Mouse (Mus musculus) spleen, postnatal 10 days (tissue): Measurements from ENCODE around the gene Tuba3a.
"Not testable (repeated sequence)": the region's sequence is repeated elsewhere in the genome, so short reads cannot be mapped to it uniquely, and the experiment has no call there.

Experiments used
- DNase-seq, 2 experiments: peaks; one replicate each; pipeline ENCODE4 v3.0.0; 2021 to 2022; ENCODE audit warnings: low spot score in 2 of 2

The Tuba3a gene

DNA sequence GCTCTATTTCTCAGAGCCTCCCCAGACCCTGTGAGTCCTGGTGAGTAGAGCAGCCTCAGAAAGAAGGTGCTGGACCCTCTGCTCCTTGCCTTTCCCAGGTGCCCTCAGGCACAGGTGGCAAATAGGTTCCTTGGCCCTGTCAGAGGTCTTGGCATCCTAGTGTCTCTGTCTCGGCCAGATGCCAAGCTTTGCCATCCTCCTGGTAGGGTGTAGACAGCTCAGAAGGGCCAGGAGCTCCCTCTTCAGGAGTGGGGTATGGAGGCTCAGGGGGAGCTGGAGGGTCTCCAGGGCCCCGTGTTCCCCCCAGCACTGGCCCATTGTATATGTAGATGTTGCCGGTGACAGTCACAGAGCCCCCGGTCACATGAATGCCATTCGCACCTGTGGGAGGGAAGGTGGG lies 21.2 kb upstream of the Tuba3a start:
- DNase-seq: no peak

DNA sequence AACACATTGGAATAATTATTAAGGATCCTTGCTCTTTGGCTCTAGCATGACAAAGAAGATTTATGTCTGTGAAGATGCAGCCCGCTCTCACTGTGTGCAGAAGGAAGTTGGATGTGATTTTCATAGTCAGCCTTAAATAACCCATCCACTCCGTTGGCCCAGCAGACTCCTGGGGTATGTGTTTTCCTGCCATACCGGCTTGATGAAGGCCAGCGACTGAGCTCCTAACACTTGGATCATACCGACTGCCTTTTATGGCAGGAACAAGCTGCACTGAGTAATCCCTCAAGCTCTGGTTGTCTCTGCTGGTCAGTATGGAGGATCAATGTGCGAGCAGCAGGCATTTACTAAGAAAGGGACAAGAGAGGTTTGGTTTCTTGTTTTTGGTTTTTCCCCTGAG lies 19.6 kb upstream of the Tuba3a start:
- DNase-seq: no peak

DNA sequence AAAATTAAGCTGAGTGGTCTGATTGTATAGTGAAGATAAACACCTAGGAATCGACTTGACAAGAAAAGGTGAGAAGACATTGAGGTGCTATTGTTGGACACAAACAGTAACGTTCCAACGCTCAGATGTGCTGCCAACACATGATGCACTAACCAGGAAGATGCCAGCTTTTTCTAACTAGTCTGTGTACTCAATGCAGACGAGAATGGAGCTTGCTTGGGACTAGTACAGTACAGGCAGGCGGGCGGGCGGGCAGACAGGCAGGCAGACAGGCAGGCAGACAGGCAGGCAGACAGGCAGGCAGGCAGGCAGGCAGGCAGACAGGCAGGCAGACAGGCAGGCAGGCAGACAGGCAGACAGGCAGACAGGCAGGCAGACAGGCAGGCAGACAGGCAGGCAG lies 18.6 kb upstream of the Tuba3a start:
- not testable (repeated sequence) for DNase-seq

DNA sequence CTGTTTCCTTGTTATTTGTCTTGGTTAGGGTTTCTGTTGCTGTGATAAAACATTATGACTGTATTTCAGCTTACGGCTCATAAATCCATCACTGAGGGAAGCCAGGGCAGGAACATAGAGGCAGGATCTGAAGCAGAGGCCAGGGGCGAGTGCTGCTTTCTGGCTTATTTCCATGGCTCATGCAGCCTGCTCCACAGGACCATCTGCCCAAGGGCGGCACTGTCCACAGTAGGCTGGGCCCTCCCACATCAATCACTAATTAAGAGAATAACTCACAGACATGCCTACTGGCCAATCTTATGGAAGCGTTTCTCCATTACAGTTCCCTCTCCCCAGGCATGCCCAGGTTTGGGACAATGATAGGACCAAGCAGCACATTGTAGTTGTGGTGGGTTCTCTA lies 17.4 kb upstream of the Tuba3a start:
- no peak for DNase-seq

DNA sequence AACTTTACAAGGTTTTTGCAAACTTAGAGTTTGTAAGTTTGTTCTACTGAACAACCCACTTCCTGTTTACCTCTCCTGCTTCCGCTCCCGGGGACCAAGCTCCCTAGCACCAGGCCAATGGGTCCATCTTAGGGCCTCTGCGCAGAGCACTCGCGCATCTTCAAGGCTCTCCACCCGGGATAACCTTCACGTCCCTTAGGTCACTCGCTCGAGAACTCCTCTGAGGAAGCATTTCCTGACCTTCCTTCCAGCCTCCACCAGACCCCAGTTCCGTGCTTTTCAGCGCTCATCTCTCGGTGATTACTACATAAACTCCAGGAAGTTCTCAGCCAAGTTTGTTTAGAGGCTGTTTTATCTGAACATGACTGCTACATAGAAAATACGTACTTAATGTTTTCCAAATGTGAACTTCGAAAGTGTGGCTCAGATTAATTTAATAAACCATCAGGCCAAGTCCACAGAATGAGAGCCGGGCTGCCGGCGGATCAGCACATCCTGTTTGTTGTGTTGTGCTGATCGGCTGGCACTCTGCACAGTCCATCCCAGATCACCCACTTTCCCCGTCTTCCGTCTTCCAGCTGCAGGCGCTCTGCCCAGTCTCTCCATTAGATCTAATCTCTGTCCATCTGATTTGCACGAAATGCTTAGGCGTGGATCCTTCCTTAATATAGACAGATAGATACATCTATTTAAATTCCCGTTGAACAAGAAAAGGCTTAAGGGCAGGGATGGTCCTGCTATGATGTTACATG lies 16.6 kb upstream of the Tuba3a start:
- no peak for DNase-seq

DNA sequence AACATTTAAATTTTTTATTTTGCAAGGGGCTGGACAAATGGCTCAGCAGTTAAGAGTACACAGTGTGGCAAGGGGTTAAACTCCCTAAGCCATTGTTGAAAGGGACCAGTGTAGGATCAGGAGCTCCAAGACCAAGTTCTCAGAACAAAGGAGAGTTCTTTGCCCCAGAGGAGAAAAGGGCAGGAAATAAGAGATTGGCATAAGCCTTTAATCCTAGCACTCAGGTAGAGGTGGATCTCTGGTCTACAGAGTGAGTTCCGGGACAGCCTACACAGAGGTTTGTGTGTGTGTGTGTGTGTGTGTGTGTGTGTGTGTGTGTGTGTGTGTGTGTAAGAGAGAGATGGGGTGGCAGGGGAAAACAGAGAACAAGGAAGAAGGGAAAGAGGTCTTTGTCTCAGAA lies 15.1 kb upstream of the Tuba3a start:
- DNase-seq: no peak

DNA sequence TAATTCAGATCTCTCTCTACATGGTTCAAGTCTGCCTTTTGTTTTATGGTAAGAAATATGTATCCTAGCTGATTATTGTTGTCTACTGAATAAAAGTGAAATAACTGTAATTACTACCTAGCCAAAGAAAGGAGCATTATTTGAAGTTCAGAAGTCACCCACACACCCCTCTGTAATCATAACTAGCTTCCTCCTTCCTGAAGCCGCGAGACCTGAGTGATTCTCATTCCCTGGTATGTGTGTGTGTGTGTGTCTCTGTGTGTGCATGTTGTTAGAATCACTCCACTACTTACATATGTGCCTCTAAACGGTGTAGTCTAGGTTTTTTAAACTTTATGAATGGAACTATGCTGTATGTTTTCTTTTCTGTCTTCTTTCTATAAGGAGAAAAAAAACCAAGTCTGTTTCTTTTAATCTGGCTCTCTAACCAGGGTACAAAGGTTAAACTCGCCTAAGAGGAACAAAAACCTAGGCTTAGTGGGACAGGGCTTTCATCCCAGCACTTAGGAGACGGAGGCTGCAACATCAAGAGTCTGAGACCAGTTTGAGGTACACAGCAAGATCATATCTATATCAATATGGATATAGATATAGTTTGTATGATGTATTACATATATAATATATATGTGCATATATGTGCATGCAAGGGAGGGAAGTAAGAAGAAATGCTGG lies 11.4 kb upstream of the Tuba3a start:
- DNase-seq: no peak

DNA sequence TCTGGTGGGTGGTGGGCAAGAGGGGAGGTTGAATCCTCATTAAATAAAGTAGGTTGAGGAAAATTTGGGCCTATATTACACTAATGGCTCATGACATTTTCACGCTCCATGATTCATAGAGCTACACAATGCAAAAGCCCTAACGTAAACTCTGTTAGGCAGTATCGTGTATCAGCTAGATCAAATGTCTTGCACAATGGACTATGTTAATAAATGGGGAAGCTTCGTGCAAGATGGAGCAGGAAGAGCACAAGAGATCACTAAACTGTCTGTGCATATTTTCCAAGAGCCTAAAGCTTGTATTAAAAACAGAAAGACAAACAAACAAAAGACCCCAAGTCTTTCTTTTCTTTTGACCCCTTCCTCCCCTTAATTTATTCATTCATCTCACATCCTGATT lies 8.2 kb upstream of the Tuba3a start:
- no peak for DNase-seq

DNA sequence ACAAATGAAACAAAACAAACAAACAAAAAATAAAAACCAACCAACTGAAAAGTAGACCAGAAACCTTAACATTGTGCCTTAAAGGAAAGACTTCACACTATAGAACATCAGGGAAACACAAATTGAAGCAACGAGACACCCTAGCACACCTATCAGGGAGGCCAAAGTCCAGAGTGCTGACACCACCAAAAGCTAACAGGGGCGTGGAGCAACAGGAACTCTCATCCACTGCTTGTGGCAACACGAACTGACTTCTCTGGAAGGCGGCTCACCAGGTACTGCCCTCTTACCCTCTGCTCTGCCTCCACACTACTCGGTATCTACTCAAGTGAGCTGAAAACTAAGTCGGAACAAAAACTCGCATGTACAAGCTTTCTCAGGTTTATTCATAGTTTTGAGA lies 6.4 kb upstream of the Tuba3a start:
- DNase-seq: no peak

DNA sequence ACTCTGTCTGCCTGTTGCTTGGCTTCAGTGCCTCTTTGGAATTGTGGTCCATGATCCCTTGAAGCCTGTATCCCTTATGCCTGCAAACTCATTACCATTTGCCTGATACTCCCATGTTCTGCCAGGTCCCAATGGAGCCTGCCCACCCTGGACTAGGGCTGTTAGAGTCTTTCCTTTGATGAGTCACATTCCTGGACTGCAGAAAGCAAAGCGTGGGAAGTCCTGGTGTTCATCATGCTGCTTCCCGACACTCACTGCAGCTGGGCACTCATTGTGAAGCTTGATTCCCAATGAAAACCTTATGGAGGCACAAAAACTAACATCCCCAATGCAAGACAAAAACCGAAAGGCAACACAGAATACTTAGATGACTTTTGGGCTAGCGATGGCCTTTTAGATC lies 5.5 kb upstream of the Tuba3a start:
- no peak for DNase-seq

DNA sequence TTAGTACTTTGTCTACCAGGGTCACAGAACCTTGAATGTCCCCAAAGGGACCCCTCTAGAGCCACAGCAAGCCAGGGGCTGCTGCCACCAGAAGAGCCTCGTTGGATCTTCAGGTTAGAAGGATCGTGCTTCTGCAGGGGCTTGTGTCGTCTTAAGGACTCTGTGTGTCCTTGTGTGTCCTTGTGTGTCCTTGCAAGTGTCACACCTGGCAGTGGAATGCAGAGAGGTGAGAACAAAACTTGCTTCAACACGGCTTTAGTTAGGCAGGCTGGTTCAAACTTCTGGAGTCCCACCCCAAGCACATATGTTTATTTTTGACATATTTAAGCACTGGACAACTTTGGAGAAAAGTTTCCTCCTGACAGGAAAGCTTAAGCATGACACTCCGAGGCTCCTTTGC lies 2.9 kb upstream of the Tuba3a start:
- DNase-seq: no peak

DNA sequence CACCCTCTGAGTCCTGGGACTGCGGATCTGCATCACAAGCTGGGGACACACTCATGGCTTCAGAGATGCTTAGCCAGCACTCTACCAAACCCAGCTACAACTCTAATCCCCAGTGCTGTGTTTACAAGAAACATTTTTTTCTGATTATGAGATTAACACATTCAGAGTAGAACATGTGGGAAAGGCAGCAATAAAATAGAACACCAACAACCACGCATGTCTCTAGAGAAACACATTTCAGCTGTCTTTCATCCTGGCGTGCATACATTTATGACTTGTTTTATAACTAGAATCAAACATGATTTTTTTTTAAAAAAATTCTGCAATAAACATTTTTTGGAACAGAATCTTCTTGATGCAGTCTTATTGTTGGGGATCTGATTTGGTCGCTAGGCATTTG lies 1.1 kb upstream of the Tuba3a start:
- no peak for DNase-seq

DNA sequence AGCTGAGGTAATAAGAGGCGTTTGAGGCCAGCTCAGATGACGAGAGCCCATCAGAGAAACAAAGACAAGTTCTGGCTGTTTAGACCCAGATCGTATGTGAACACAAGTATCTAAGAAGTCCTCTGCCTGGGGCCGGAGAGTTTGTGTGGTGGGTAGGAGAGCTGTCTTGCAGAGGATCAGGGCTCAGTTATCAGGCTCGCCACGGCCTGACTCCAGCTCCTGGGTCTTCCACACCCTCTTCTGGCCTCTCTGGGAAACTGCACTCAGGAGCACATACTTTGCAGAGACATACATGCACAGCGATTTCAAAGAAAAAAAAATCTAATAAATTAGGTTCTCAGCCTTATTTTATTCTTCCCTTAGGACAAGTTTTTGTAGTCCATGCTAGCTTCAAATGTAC lies 1.1 kb downstream of the Tuba3a start:
- no peak for DNase-seq

DNA sequence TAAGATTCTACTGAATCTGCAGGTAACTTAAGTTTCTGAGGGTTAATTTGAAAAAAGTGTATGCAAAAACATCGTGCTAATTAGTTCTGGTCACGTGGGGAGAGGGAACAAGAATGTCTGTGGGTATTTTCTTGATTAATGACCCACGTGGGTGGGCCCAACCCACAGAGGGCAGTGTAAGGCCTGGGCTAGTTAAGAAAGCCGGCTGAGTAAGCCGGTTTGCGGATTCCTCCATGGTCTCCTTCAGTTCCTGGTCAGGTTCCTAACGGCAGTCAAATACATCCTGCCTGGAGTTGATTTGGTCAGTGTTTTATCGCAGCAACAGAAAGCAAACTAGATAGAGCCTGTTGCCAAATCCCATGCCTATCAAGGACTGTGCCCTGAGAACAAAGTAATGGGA lies 1.6 kb downstream of the Tuba3a start:
- DNase-seq: no peak

DNA sequence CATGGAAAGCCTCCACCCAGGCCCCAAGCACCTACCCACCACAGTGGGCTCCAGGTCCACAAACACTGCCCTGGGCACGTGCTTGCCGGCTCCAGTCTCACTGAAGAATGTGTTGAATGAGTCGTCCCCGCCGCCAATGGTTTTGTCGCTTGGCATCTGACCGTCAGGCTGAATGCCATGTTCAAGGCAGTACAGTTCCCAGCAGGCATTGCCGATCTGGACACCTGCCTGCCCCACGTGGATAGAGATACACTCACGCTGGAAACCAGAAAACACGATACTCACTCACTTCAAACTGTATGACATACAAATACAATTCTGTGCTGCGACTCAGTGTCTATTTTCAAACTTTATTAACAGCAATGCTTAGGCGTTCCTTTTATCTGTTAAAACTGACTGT lies 3.1 kb downstream of the Tuba3a start:
- DNase-seq: not testable (repeated sequence)

DNA sequence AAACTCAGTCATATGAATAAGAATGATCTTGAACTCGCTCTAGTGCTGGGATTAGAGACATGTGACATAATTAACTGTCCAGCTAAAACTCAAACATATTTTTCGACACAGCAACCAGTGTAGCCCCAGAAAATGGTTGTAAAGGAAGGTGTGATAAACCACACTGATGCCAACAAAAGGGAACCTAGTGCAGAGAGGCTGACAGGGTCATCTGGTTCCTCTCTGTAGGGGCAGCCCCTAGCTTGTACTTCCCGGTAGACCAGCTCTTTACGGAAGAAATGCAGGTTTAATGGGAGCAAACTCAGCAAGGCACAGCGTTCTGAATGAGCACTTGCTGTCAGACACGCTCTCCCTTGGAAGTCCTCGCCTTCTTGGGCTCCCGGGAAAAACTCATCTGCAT lies 6.1 kb downstream of the Tuba3a start:
- no peak for DNase-seq

DNA sequence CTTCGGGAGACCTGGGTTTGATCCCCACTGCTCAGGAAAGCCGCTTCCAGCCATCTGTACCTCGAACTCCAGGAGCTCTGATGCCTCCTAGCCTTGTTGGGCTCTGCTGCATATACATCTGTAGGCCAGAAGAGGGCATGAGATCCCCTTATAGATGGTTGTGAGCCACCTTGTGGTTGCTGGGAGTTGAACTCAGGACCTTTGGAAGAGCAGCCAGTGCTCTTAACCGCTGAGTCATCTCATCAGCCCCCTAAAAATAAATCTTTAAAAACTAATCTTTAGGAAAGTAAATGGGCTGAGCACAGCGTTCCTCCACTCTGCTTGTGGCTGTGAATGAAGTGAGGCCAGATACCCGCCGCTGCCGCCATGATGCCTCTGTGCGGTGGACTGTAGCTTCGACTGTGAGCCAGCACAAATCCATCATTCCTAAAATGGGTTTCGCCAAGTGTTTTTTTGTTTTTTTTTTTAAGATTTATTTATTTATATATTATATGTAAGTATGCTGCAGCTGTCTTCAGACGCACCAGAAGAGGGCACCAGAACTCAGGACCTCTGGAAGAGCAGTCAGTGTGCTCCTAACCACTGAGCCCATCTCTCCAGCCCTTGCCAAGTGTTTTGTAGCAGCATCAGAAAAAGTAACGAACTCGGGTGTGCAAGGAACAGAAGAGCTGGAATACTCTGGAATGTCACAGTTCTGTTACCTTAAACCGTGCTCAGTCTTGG lies 10.8 kb downstream of the Tuba3a start:
- DNase-seq: peak in 1 of 2 experiments; percentile 50

DNA sequence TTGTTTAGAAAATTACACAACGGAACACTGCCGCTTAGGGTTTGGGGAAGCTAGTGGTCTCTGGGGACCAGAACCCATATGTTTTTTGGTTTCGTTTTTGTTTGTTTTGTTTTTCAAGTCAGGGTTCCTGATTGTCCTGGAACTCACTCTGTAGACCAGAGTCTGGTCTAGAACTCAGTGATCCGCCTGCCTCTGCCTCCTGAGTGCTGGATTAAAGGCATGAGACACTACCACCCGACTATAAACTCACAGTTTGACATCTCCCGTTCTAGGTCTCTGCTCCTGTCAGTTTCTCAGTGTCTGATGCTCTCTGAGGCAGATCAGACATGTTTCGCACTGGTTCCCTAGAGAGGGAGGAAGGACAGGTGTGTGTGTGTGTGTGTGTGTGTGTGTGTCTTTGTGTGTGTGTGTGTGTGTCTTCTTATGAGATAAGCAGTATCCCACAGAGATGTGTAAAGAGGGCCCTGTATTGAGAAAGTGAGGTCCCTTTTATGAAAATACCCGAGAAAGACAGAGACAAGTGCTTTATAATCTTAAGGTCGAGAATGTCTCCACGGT lies 13.5 kb downstream of the Tuba3a start:
- DNase-seq: peak in 1 of 2 experiments; percentile 32

DNA sequence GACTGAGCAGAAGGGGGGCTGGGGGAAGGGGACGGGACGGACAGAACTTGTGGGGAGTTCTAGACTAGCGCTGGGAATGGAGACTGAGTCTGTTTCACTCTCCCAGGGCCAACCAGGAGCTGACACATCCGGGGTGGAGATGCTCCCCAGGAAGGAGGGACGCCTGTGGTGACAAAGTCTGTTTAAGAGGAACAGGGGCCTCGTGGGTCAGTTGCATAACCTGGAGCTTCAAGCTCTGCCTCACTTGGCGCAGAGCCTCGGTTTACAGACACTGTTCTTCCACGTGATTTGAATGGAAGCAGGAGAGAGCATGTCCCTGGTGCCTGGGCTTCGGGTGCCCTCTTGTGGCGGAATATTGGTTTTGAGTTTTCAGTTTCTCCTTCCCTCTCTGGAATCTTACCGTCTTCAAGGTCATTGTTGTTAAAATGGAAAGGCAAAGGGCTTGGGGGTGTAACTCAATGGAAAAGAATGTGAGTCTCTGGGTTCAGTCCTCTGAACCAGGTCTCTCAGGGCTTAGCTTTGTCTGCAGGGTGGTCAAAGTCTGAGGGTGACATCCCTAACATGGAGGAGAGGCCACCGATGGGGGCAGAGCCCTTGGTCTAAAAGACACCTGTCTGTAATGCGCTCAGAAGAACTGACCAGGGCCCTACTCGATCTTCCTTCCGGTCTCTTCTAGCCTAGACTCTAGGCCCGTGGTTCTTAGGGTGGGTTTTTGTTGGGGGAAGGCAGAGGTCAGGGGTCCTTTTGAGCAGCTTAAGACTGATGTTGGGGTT lies 14.2 kb downstream of the Tuba3a start:
- DNase-seq: peak; percentile 65 to 88

DNA sequence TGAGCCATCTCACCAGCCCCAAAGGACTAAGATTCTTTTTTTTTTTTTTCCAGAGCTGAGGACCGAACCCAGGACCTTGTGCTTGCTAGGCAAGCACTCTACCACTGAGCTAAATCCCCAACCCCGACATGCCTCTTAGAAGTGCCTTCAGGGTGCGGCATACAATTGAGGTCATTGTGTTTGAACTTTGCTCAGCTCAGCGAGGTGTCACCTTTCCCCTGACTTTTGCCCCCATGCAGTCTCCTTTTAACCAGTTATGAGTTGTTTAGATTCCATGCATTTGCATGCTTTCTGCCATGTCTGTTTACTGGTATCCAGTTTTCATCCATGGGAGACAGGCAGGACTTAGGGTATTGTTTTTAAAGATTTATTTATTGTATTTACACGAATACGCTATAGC lies 17.0 kb downstream of the Tuba3a start:
- DNase-seq: no peak

DNA sequence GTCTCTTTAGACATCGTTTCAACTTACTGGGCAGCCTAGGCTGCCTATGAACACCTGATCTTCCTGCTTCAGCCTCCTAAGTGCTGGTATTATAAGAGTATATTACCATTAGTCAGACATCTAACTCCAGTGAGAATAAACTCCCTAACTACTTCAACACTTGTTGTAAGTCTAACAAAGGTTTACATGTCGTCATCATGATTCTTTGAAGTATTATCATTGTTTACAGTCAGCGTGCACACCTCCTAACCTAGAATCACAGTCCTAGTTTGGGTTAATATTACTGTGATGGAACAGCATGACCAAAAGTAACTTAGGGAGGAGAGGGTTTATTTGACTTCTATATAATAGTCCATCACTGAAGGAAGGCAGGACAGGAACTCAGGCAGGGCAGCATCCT lies 18.4 kb downstream of the Tuba3a start:
- DNase-seq: no peak

DNA sequence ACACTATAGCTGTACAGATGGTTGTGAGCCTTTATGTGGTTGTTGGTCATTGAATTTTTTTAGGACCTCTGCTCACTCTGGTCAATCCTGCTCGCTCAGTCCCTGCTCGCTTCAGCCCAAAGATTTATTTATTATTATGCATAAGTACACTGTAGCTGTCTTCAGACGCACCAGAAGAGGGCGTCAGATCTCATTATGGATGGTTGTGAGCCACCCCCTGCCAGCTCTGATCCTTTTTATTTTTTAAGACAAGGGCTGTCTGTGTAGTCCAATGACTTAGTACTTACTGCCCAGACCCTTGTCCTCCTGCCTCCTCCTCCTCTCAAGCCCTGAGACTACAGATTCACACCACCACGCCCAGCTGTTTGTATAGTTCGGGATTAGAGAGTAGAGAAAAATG lies 19.2 kb downstream of the Tuba3a start:
- DNase-seq: not testable (repeated sequence)
